Mouse (Mus musculus) kidney, adult 2 months (tissue): ENCODE results near the gene Edc3. TPM values are rescaled to one million over a fixed set of nuclear protein-coding genes. Genes with fewer than 3 reads are reported as not detected.
A peak's percentile ranks its signal among the peaks of the same experiment; 100 is the strongest.

ENCODE experiments used
- DNase-seq: peaks from one replicate; pipeline ENCODE4 v3.0.0; 2021
- H3K27ac ChIP-seq: fragments of 200-500 bp; 2 replicates; pipeline ENCODE4 v1.5.1; 2012; ENCODE audit warnings: low read depth, low read length, control low read depth, inconsistent platforms; ENCODE audit not compliant: insufficient read depth
- H3K27me3 ChIP-seq: fragments of 200-500 bp; replicated peaks from 2 replicates; pipeline ENCODE4 v1.6.1; 2012; ENCODE audit warnings: mild to moderate bottlenecking, moderate library complexity, low read length, inconsistent platforms; ENCODE audit not compliant: control insufficient read depth, insufficient read depth
- H3K36me3 ChIP-seq: fragments of 200-500 bp; 2 replicates; pipeline ENCODE4 v1.6.1; 2012; ENCODE audit warnings: mild to moderate bottlenecking, moderate library complexity, low read length, inconsistent platforms; ENCODE audit not compliant: control insufficient read depth, insufficient read depth
- H3K4me1 ChIP-seq: fragments of 200-500 bp; 2 replicates; pipeline ENCODE4 v1.6.1; 2011; ENCODE audit warnings: low read length; ENCODE audit not compliant: control insufficient read depth, insufficient read depth
- H3K4me3 ChIP-seq: fragments of 200-500 bp; 2 replicates; pipeline ENCODE4 v1.5.1; 2011; ENCODE audit warnings: mild to moderate bottlenecking, low read depth, low read length, control low read depth; ENCODE audit not compliant: insufficient read depth
- CTCF ChIP-seq: fragments of 200-500 bp; conservative IDR thresholded peaks from 2 replicates; pipeline ENCODE4 v1.5.1; 2011; ENCODE audit warnings: low read depth, mild to moderate bottlenecking, control low read depth, low read length, moderate library complexity, mixed read lengths; ENCODE audit not compliant: insufficient read depth, insufficient read length
- POLR2A ChIP-seq: fragments of 200-500 bp; IDR thresholded peaks from one replicate; pipeline ENCODE4 v1.6.1; 2011; ENCODE audit warnings: low read depth, low read length, control low read depth
- WGBS: fragments of 180-500 bp; shearing (Covaris S2); methylation state at CpG from one replicate; pipeline ENCODE4 v1.1.7; 2018; 5-methylcytosine and 5-hydroxymethylcytosine counted together
- polyA plus RNA-seq: library from polyadenylated mRNA; depleted of rRNA; stranded (reverse); fragments of >200 nt; gene quantifications from 2 replicates; pipeline ENCODE4 v1.2.3, GENCODE M21; 2012

Edc3 gene
- polyA plus RNA-seq, 1 experiment, result 7.9 TPM

DNA sequence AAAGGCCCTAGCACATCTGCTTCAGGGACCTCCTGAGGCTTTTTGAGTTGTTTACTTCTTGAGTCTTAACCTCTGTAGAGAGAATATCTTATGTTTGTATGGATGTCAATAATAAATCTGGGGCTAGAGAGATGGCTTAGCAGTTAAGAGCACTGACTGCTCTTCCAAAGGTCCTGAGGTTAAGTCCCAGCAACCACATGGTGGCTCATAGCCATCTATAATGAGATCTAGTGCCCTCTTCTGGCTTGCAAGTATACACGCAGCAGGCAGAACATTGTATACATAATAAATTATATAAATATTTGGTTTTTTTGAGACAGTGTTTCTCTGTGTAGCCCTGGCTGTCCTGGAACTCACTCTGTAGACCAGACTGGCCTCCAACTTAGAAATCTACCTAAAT, 65.8 kb downstream of the Edc3 start:
- Histone ChIP-seq H3K4me1 (no peaks in the 10 kb centered on the region), H3K27ac (no peak overlapping the region), H3K36me3 (no peaks in the 10 kb centered on the region), H3K4me3 (no peak overlapping the region), H3K27me3 (no peaks in the 10 kb centered on the region)
- DNase-seq, result peak; percentile 44
- TF ChIP-seq POLR2A, result no peak
- TF ChIP-seq CTCF, result peak; percentile 27; the same call in 1 of the 2 replicates
- WGBS, result 18% methylated on average over 1 of the region's 1 CpGs

DNA sequence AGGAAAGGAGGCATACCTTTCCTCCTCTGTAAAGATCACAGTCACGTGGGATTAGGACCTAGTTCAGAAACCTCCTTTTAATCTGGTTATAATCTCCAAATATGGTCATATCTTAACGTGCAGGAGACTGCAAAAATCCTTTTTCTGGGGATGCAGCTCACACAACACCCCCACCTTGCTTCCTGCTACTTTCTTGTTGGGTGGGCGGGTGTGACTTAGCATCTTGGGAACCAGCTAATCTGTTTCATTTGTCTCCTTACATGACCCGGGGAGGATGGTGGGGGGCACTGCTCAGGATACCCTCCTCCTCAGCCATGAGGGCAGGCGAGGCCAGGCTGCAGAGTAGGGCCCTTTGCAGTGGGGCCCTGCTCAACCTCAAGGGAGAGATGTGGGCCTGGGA, 66.7 kb downstream of the Edc3 start:
- TF ChIP-seq POLR2A (no peak), CTCF (no peak)
- Histone ChIP-seq H3K36me3 (no peaks in the 10 kb centered on the region), H3K4me3 (no peak overlapping the region), H3K27me3 (no peaks in the 10 kb centered on the region), H3K27ac (no peak overlapping the region), H3K4me1 (no peaks in the 10 kb centered on the region)
- WGBS, result 73% methylated on average over 5 of the region's 5 CpGs
- no peak for DNase-seq

DNA sequence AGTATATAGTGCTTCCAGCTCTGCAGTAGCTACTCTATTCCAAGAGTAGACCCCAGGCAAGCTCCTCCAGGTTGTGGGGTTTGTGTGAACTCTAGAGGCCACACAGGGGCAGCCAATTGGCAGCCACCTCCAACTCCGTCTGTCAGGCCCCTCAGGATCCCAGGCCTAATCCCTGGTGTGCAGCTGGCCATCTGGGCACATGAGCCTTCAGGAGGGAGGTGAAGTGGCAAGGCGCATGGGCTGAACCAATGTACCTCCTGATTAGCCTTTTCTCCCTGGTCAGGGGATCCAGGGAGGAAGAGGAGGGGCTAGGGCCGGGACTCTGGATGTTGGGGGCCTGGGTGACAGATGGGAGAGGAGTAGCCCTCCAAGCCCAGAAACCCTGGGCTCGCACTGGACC, 67.4 kb downstream of the Edc3 start:
- no peaks in the 10 kb centered on the region for H3K4me1 ChIP-seq
- H3K36me3 ChIP-seq, result no peaks in the 10 kb centered on the region
- 67% methylated on average over 4 of the region's 4 CpGs for WGBS
- H3K27ac ChIP-seq, result no peak overlapping the region
- no peak for DNase-seq
- no peak overlapping the region for H3K4me3 ChIP-seq
- no peaks in the 10 kb centered on the region for H3K27me3 ChIP-seq
- TF ChIP-seq CTCF (no peak), POLR2A (no peak)

DNA sequence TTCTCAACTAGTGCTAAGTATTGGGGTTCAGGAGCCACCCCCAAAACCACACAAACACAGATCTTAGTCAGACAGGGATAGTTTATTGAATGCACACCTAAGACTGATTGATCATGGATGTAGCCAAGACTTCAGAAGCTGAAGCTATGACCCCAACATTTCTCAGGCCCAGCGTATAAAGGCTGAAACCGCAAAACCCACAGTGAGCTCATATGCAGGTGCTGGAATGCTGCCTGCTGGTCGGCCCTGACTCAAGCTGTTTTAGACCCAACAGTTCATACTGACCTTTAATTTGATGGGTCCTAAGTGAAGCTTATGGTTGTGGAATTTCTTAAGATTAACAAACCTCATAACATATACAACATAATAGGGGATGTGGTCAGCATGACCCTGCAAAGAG, 74.3 kb downstream of the Edc3 start:
- Histone ChIP-seq H3K4me1 (no peaks in the 10 kb centered on the region), H3K27ac (no peak overlapping the region), H3K36me3 (no peaks in the 10 kb centered on the region), H3K27me3 (no peaks in the 10 kb centered on the region), H3K4me3 (no peak overlapping the region)
- no peak for DNase-seq
- 84% methylated on average over 3 of the region's 3 CpGs for WGBS
- TF ChIP-seq CTCF (no peak), POLR2A (no peak)

DNA sequence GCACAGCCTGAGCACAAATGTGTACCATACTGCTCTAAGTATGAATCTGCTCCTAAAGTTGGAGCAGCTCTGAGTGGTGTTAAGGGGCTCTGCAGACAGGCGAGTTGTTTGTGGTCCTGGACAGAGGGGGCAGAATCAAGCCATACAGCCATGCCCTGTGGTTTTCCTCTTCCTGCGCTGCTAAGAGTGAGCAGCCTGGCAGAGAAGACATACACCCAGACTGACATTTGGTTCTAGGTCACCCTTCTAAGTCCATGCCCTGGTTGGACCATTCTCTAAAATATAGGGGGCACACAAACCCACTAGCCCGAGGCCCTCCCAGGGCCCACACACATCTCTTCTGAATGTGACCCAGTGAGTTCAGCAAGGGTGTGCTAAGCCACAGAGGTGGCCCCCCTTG, 81.4 kb downstream of the Edc3 start:
- 87% methylated on average over 3 of the region's 3 CpGs for WGBS
- H3K4me1 ChIP-seq, result no peaks in the 10 kb centered on the region
- no peak overlapping the region for H3K4me3 ChIP-seq
- H3K27ac ChIP-seq, result no peak overlapping the region
- H3K36me3 ChIP-seq, result no peaks in the 10 kb centered on the region
- DNase-seq, result no peak
- no peaks in the 10 kb centered on the region for H3K27me3 ChIP-seq
- no peak for TF ChIP-seq POLR2A
- TF ChIP-seq CTCF, result no peak

DNA sequence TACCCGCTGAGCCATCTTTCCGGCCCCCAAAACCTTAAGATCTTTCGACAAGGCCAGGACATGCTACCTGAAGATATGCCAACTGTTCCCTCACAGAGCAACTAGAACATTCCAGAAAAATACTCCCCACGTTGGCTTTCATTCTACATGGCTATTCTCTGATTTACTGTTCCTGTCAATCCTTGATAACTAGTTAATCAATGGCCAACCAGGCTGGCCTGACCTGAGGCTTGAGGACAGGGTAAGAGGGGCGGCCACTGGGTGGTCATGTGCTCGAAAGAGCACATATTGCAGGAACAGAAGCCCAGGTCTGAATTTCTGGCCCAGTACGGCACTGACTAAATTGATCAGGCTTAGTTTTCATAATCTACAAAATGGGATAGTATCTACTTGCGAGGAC, 89.1 kb downstream of the Edc3 start:
- WGBS, result 70% methylated on average over 8 of the region's 8 CpGs
- Histone ChIP-seq H3K27me3 (no peaks in the 10 kb centered on the region), H3K4me1 (no peaks in the 10 kb centered on the region), H3K27ac (no peak overlapping the region), H3K36me3 (no peaks in the 10 kb centered on the region; the same call in 1 of the 2 replicates), H3K4me3 (no peak overlapping the region)
- TF ChIP-seq POLR2A, result no peak
- TF ChIP-seq CTCF, result no peak
- DNase-seq, result peak; percentile 19

DNA sequence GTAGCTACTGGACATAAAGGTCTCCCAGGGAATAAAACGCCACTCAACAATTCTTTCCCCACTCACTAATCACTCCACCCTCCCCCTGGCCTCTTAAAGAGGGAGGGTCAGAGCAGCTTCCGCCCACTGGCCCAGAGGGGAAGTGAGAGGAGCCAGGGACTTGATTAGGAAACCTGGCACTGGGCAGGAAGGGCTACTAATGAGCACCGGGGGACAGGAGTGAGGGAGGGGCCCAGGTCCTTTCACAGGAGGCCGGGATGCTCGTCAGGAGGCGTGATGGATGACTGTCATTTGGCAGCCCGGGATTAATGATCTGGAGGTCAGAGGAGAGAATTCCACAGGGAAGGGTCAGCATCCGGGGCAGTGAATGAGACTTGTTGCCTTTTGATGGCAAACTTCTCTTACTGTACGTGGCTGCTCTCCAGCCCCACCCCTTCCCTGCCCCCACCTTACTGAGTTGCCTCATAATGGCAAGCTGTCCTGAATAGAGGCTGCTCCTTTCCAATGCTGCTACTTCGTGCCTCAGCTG, 90.4 kb downstream of the Edc3 start:
- no peaks in the 10 kb centered on the region; the same call in 1 of the 2 replicates for H3K36me3 ChIP-seq
- H3K4me3 ChIP-seq, result no peak overlapping the region
- H3K27me3 ChIP-seq, result no peaks in the 10 kb centered on the region
- peak; percentile 20 for DNase-seq
- no peak overlapping the region for H3K27ac ChIP-seq
- WGBS, result 29% methylated on average over 10 of the region's 10 CpGs
- H3K4me1 ChIP-seq, result no peaks in the 10 kb centered on the region
- TF ChIP-seq CTCF (no peak), POLR2A (no peak)
